Mouse (Mus musculus) lung, adult 2 months (tissue): ENCODE measurements around the gene Ly6g6c.

ENCODE experiments used
- CTCF ChIP-seq: fragments of 200-500 bp; IDR thresholded peaks from 2 replicates; pipeline ENCODE4 v1.5.1; 2011; ENCODE audit warnings: mild to moderate bottlenecking, low read length, control low read depth; ENCODE audit not compliant: insufficient read depth
- POLR2A ChIP-seq: fragments of 200-500 bp; IDR thresholded peaks from 2 replicates; pipeline ENCODE4 v1.6.1; 2011; ENCODE audit warnings: low read depth, mild to moderate bottlenecking, control low read depth, low read length, borderline replicate concordance; ENCODE audit errors: extremely low read depth

DNA sequence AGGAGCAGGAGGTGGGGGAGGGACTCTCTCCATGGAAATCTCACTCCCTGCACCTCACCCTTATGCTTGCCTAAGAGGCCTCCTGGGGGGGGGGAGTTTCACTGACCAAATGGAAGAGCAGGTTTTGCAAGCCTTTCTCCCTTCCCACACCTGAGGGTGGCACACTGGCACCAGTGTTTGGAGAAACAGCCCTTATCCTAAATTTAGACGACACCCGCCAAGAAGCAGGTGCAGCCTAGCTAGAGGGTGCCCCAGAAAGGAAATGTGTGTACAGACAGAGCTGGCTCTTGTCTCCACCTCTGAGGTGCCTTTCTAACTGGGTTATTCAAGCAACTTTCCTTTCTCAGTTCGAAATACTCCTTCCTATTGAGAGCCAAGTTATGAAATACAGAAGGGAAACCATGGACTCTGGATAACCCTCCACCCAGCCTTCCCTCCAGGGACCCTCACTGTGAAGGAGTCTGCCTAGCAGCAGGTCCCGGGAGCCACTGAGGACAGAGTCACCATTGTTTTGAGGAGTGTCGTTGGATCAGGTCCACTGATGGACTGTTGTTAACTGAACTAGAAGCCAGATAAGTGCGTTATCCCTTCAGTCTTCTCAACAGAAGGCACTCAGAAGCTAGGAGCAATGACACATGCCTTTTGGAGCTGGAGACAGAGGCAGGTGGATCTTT lies 5.5 kb downstream of the Ly6g6c start:
- TF ChIP-seq CTCF (peak; percentile 21; the same call in 1 of the 2 replicates), POLR2A (no peak)
